Mouse (Mus musculus): ENCODE measurements around the gene Notch2. TPM values are rescaled to one million over a fixed set of nuclear protein-coding genes. Genes with fewer than 3 reads are reported as not detected.
A peak's percentile ranks its signal among the peaks of the same experiment; 100 is the strongest.

The Notch2 gene
- polyA plus RNA-seq, 1 experiment from 2014 or later: 11.5 TPM

- Histone ChIP-seq H3K4me2 (no peak overlapping the region), H3K36me3 (no peaks in the 10 kb centered on the region), H3K9ac (no peak overlapping the region), H3K4me1 (replicated peaks) (peaks cover 85% of the 10 kb centered on the region), H3K4me3 (no peak overlapping the region), H3K27ac (peak overlapping the region; percentile 1; the same call in 1 of the 2 replicates), H3K9me3 (replicated peaks) (no peaks in the 10 kb centered on the region), H3K27me3 (no peaks in the 10 kb centered on the region)
- ATAC-seq (replicated peaks; ENCODE audit: insufficient number of reproducible peaks, insufficient read depth, low FRiP score, low read depth): no peak
- WGBS: 44% methylated on average over 5 of the region's 5 CpGs
These were observed 19.6 kb downstream of the Notch2 start for GRCm38 (mm10) chr3:98032944-98033343.

GRCm38 (mm10) chr3:98034622-98035593 is 21.6 kb downstream of the Notch2 start:
- H3K27ac ChIP-seq: peak overlapping the region; percentile 2; the same call in 1 of the 2 replicates
- no peaks in the 10 kb centered on the region for H3K27me3 ChIP-seq
- 38% methylated on average over 15 of the region's 15 CpGs for WGBS
- no peaks in the 10 kb centered on the region for H3K36me3 ChIP-seq
- H3K9ac ChIP-seq: no peak overlapping the region
- H3K4me1 ChIP-seq (replicated peaks): peaks cover 87% of the 10 kb centered on the region
- H3K9me3 ChIP-seq (replicated peaks): no peaks in the 10 kb centered on the region
- H3K4me2 ChIP-seq: no peak overlapping the region
- ATAC-seq (replicated peaks; ENCODE audit: insufficient number of reproducible peaks, insufficient read depth, low FRiP score, low read depth): 0 out of 2 replicates have a peak, but pooled peaks have one; percentile 10
- no peak overlapping the region for H3K4me3 ChIP-seq

GRCm38 (mm10) chr3:98036161-98036560 is 22.8 kb downstream of the Notch2 start:
- ATAC-seq (replicated peaks; ENCODE audit: insufficient number of reproducible peaks, insufficient read depth, low FRiP score, low read depth): no peak
- H3K9ac ChIP-seq: no peak overlapping the region
- H3K4me1 ChIP-seq (replicated peaks): peaks cover 84% of the 10 kb centered on the region
- H3K4me2 ChIP-seq: no peak overlapping the region
- H3K36me3 ChIP-seq: no peaks in the 10 kb centered on the region
- H3K27me3 ChIP-seq: no peaks in the 10 kb centered on the region
- 62% methylated on average over 6 of the region's 6 CpGs for WGBS
- no peak overlapping the region for H3K27ac ChIP-seq
- no peak overlapping the region for H3K4me3 ChIP-seq
- no peaks in the 10 kb centered on the region for H3K9me3 ChIP-seq (replicated peaks)

- WGBS: 66% methylated on average over 7 of the region's 7 CpGs
- no peak overlapping the region for H3K9ac ChIP-seq
- H3K27ac ChIP-seq: 0 out of 2 replicates have a peak overlapping the region, but pooled peaks have one; percentile 8
- no peak overlapping the region for H3K4me3 ChIP-seq
- H3K4me1 ChIP-seq (replicated peaks): peaks cover 84% of the 10 kb centered on the region
- H3K36me3 ChIP-seq: no peaks in the 10 kb centered on the region
- H3K9me3 ChIP-seq (replicated peaks): no peaks in the 10 kb centered on the region
- no peaks in the 10 kb centered on the region for H3K27me3 ChIP-seq
- H3K4me2 ChIP-seq: no peak overlapping the region
- no peak for ATAC-seq (replicated peaks; ENCODE audit: insufficient number of reproducible peaks, insufficient read depth, low FRiP score, low read depth)
These were observed 23.8 kb downstream of the Notch2 start for GRCm38 (mm10) chr3:98037151-98037550.

GRCm38 (mm10) chr3:98038658-98039057 is 25.3 kb downstream of the Notch2 start:
- Histone ChIP-seq H3K27me3 (no peaks in the 10 kb centered on the region), H3K9me3 (replicated peaks) (no peaks in the 10 kb centered on the region), H3K4me1 (replicated peaks) (peaks cover 90% of the 10 kb centered on the region), H3K4me2 (no peak overlapping the region), H3K27ac (peak overlapping the region; percentile 35), H3K36me3 (no peaks in the 10 kb centered on the region), H3K4me3 (no peak overlapping the region), H3K9ac (no peak overlapping the region)
- ATAC-seq (replicated peaks; ENCODE audit: insufficient number of reproducible peaks, insufficient read depth, low FRiP score, low read depth): no peak
- 60% methylated on average over 8 of the region's 8 CpGs for WGBS

- no peaks in the 10 kb centered on the region for H3K36me3 ChIP-seq
- H3K4me1 ChIP-seq (replicated peaks): peaks cover 88% of the 10 kb centered on the region
- 58% methylated on average over 5 of the region's 5 CpGs for WGBS
- H3K4me2 ChIP-seq: no peak overlapping the region
- peak overlapping the region; percentile 31; the same call in 1 of the 2 replicates for H3K27ac ChIP-seq
- ATAC-seq (replicated peaks; ENCODE audit: insufficient number of reproducible peaks, insufficient read depth, low FRiP score, low read depth): no peak
- no peak overlapping the region for H3K9ac ChIP-seq
- H3K4me3 ChIP-seq: no peak overlapping the region
- H3K27me3 ChIP-seq: no peaks in the 10 kb centered on the region
- no peaks in the 10 kb centered on the region for H3K9me3 ChIP-seq (replicated peaks)
These were observed 25.9 kb downstream of the Notch2 start for GRCm38 (mm10) chr3:98039223-98039622.

GRCm38 (mm10) chr3:98039666-98040456 is 26.5 kb downstream of the Notch2 start:
- WGBS: 47% methylated on average over 16 of the region's 16 CpGs
- peaks cover 87% of the 10 kb centered on the region for H3K4me1 ChIP-seq (replicated peaks)

GRCm38 (mm10) chr3:98040836-98041235 is 27.5 kb downstream of the Notch2 start:
- no peak overlapping the region; the same call in 1 of the 2 replicates for H3K27ac ChIP-seq
- no peaks in the 10 kb centered on the region for H3K9me3 ChIP-seq (replicated peaks)
- H3K4me2 ChIP-seq: no peak overlapping the region
- H3K36me3 ChIP-seq: no peaks in the 10 kb centered on the region
- H3K4me3 ChIP-seq: no peak overlapping the region
- H3K9ac ChIP-seq: no peak overlapping the region
- 68% methylated on average over 6 of the region's 6 CpGs for WGBS
- H3K4me1 ChIP-seq (replicated peaks): peaks cover 82% of the 10 kb centered on the region
- no peaks in the 10 kb centered on the region for H3K27me3 ChIP-seq
- no peak for ATAC-seq (replicated peaks; ENCODE audit: insufficient number of reproducible peaks, insufficient read depth, low FRiP score, low read depth)

More at GRCm38 (mm10) chr3:98039666-98040456, 26.5 kb downstream of the Notch2 start:
- Histone ChIP-seq H3K4me3 (no peak overlapping the region), H3K4me2 (no peak overlapping the region), H3K27ac (peak overlapping the region; percentile 61), H3K36me3 (no peaks in the 10 kb centered on the region), H3K27me3 (no peaks in the 10 kb centered on the region), H3K9me3 (replicated peaks) (no peaks in the 10 kb centered on the region), H3K9ac (no peak overlapping the region)
- ATAC-seq (replicated peaks; ENCODE audit: insufficient number of reproducible peaks, insufficient read depth, low FRiP score, low read depth): no peak

GRCm38 (mm10) chr3:98042301-98042700 is 29.0 kb downstream of the Notch2 start:
- H3K9ac ChIP-seq: 0 out of 2 replicates have a peak overlapping the region, but pooled peaks have one; percentile 48
- WGBS: 61% methylated on average over 6 of the region's 6 CpGs

GRCm38 (mm10) chr3:98042955-98043456 is 29.7 kb downstream of the Notch2 start:
- peaks cover 81% of the 10 kb centered on the region for H3K4me1 ChIP-seq (replicated peaks)
- H3K9me3 ChIP-seq (replicated peaks): no peaks in the 10 kb centered on the region
- no peaks in the 10 kb centered on the region for H3K27me3 ChIP-seq
- 19% methylated on average over 9 of the region's 9 CpGs for WGBS
- peak overlapping the region; percentile 50 for H3K4me2 ChIP-seq
- H3K4me3 ChIP-seq: peak overlapping the region; percentile 16
- no peak; the same call in 1 of the 2 replicates for ATAC-seq (replicated peaks; ENCODE audit: insufficient number of reproducible peaks, insufficient read depth, low FRiP score, low read depth)
- peak overlapping the region; percentile 48; the same call in 1 of the 2 replicates for H3K9ac ChIP-seq
- H3K27ac ChIP-seq: peak overlapping the region; percentile 83
- no peaks in the 10 kb centered on the region for H3K36me3 ChIP-seq

More at GRCm38 (mm10) chr3:98042301-98042700, 29.0 kb downstream of the Notch2 start:
- no peak overlapping the region for H3K4me3 ChIP-seq
- H3K27me3 ChIP-seq: no peaks in the 10 kb centered on the region
- no peaks in the 10 kb centered on the region for H3K9me3 ChIP-seq (replicated peaks)
- H3K4me1 ChIP-seq (replicated peaks): peaks cover 84% of the 10 kb centered on the region
- H3K36me3 ChIP-seq: no peaks in the 10 kb centered on the region
- H3K4me2 ChIP-seq: peak overlapping the region; percentile 50
- no peak for ATAC-seq (replicated peaks; ENCODE audit: insufficient number of reproducible peaks, insufficient read depth, low FRiP score, low read depth)
- H3K27ac ChIP-seq: peak overlapping the region; percentile 83

GRCm38 (mm10) chr3:98043669-98044068 is 30.3 kb downstream of the Notch2 start:
- Histone ChIP-seq H3K4me3 (no peak overlapping the region), H3K27ac (peak overlapping the region; percentile 83), H3K9me3 (replicated peaks) (no peaks in the 10 kb centered on the region), H3K36me3 (no peaks in the 10 kb centered on the region), H3K27me3 (no peaks in the 10 kb centered on the region), H3K4me1 (replicated peaks) (peaks cover 74% of the 10 kb centered on the region), H3K9ac (no peak overlapping the region), H3K4me2 (no peak overlapping the region)
- 78% methylated on average over 4 of the region's 4 CpGs for WGBS
- ATAC-seq (replicated peaks; ENCODE audit: insufficient number of reproducible peaks, insufficient read depth, low FRiP score, low read depth): no peak
